Mouse (Mus musculus): ENCODE results near the gene Slc13a3.

DNA sequence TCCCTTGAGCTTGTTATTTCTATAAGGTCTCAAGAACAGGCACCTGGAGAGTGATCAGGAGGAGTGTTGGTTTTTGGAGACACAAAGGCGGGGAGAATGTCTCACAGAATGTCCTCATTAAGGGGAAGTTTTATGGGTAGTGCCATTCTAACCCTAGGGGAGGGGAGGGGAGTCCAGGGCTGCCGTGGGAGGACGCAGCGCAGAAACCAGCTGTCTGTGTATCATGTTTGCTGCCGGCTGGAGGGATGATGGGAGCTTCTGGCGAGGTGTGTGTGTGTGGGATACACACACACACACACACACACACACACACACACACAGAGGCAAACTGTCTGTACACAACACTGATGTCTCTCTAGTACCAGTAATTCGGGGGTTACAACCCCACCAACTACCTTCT lies 39.4 kb upstream of the Slc13a3 start:
- TF ChIP-seq CTCF (IDR thresholded peaks at IDR 0.05; ENCODE audit: borderline replicate concordance, insufficient read depth, low read length) (no peak), POLR2A (IDR thresholded peaks at IDR 0.05; ENCODE audit: low read depth, low read length) (no peak)

Data from embryonic fibroblast, embryonic 13.5 days (primary cell).